ENCODE assay signal across 10 mouse cellular contexts in the genomic region with DNA sequence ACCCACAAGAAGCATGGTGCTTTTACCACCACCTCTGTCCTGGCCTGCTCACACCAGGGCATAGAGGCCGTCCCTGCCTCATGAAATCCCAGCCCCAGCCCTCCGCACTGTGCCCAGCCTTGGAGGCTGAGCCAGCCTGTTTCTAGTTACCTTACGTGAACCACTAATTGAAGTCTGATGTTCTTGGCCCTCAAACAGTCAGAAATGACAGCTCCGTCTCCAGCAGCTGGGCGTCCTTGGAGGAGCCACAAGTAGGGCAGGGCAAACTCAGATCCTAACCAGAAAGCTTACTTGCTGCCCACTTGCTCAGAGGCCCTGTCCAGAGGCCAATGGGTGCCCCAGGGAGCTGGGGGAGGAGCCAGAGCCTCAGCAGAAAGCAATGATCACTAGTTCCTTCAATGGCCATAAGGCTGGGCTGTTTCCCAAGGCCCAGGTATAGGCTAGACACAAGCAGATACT. TPM values are rescaled to one million over a fixed set of nuclear protein-coding genes. Genes with fewer than 3 reads are reported as not detected.
A peak's percentile ranks its signal among the peaks of the same experiment; 100 is the strongest.
DNase-seq lines count a peak whose midpoint lies in the region; ATAC-seq lines count a peak whose summit lies in the region.
"Had no signal": no experiment of that assay in that cellular context is flagged by ENCODE, and none has a peak within 500 bp of the region (broad histone marks: within the 10 kb centered on the region; RNA-seq: fewer than 3 reads in every experiment).

No protein-coding gene starts in this region.

- peak; percentile 27 for DNase-seq in heart, adult 8-10 months (ENCODE audit: low spot score)
- no peak for DNase-seq in heart, embryonic 10.5 days (ENCODE audit: low spot score)
- DNase-seq in Muller cell, postnatal 12 days (ENCODE audit: inconsistent ontology term): peak; percentile 38
- peak; percentile 84 for DNase-seq in embryonic facial prominence, embryonic 11.5 days (ENCODE audit: low spot score)
- no peak for DNase-seq in layer of hippocampus, postnatal 25 days (ENCODE audit: extremely low spot score in 1 of 2, low spot score in 1 of 2)
- DNase-seq: cerebellum, adult 11 months; right cerebral cortex, postnatal 14 days had no signal

- H3K4me3 ChIP-seq in heart, embryonic 10.5 days: no peak overlapping the region
- H3K4me3 ChIP-seq in embryonic facial prominence, embryonic 11.5 days (ENCODE audit: low read depth, low read length): no peak overlapping the region
- H3K4me3 ChIP-seq in limb, embryonic 12.5 days (replicated peaks): no peak overlapping the region
- H3K4me3 ChIP-seq in forebrain, embryonic 13.5 days: no peak overlapping the region
- H3K4me3 ChIP-seq in liver, embryonic 12.5 days: no peak overlapping the region

- H3K9me3 ChIP-seq in heart, embryonic 10.5 days: no peaks in the 10 kb centered on the region
- no peaks in the 10 kb centered on the region for H3K9me3 ChIP-seq in embryonic facial prominence, embryonic 11.5 days (replicated peaks; ENCODE audit: control insufficient read depth, low read length)
- H3K9me3 ChIP-seq in limb, embryonic 12.5 days: no peaks in the 10 kb centered on the region
- no peaks in the 10 kb centered on the region for H3K9me3 ChIP-seq in forebrain, embryonic 13.5 days (replicated peaks)
- H3K9me3 ChIP-seq in liver, embryonic 12.5 days (replicated peaks): no peaks in the 10 kb centered on the region

- no peak overlapping the region for H3K9ac ChIP-seq in embryonic facial prominence, embryonic 11.5 days (replicated peaks; ENCODE audit: low read length)
- H3K9ac ChIP-seq in limb, embryonic 12.5 days (replicated peaks): no peak overlapping the region
- no peak overlapping the region for H3K9ac ChIP-seq in forebrain, embryonic 13.5 days
- H3K9ac ChIP-seq in liver, embryonic 12.5 days: no peak overlapping the region

- ATAC-seq in embryonic facial prominence, embryonic 11.5 days (replicated peaks; ENCODE audit: insufficient number of reproducible peaks, low FRiP score, low TSS enrichment, low read depth): peak; percentile 63; the same call in 1 of the 2 replicates
- 0 out of 2 replicates have a peak, but pooled peaks have one; percentile 59 for ATAC-seq in limb, embryonic 12.5 days (ENCODE audit: insufficient number of reproducible peaks, insufficient read depth, low FRiP score, low TSS enrichment, low read depth)
- no peak for ATAC-seq in forebrain, embryonic 13.5 days
- ATAC-seq in liver, embryonic 12.5 days: no peak

- WGBS in heart, embryonic 10.5 days: 81% methylated on average over 5 of the region's 5 CpGs
- WGBS in embryonic facial prominence, embryonic 11.5 days: 50% methylated on average over 5 of the region's 5 CpGs
- WGBS in limb, embryonic 12.5 days: 28% methylated on average over 5 of the region's 5 CpGs
- WGBS in forebrain, embryonic 13.5 days: 91% methylated on average over 5 of the region's 5 CpGs
- whole genome bisulfite sequencing in liver, embryonic 12.5 days (ENCODE audit: insufficient replicate concordance): 89% methylated on average over 5 of the region's 5 CpGs

- no peaks in the 10 kb centered on the region for H3K4me1 ChIP-seq in heart, embryonic 10.5 days
- H3K4me1 ChIP-seq in embryonic facial prominence, embryonic 11.5 days (ENCODE audit: control insufficient read depth, insufficient read depth, low read length): no peaks in the 10 kb centered on the region; the same call in 1 of the 2 replicates
- H3K4me1 ChIP-seq in limb, embryonic 12.5 days (replicated peaks): peaks cover 13% of the 10 kb centered on the region
- H3K4me1 ChIP-seq in forebrain, embryonic 13.5 days: no peaks in the 10 kb centered on the region
- H3K4me1 ChIP-seq in liver, embryonic 12.5 days: peaks cover 13% of the 10 kb centered on the region

- H3K27me3 ChIP-seq in heart, embryonic 10.5 days (ENCODE audit: insufficient read depth, poor library complexity, severe bottlenecking): no peaks in the 10 kb centered on the region
- no peaks in the 10 kb centered on the region for H3K27me3 ChIP-seq in embryonic facial prominence, embryonic 11.5 days (ENCODE audit: control insufficient read depth, insufficient read depth, low read length)
- H3K27me3 ChIP-seq in limb, embryonic 12.5 days: no peaks in the 10 kb centered on the region
- no peaks in the 10 kb centered on the region for H3K27me3 ChIP-seq in forebrain, embryonic 13.5 days
- no peaks in the 10 kb centered on the region for H3K27me3 ChIP-seq in liver, embryonic 12.5 days (replicated peaks)

- peaks cover 77% of the 10 kb centered on the region for H3K36me3 ChIP-seq in heart, embryonic 10.5 days
- H3K36me3 ChIP-seq in embryonic facial prominence, embryonic 11.5 days (replicated peaks; ENCODE audit: control insufficient read depth, insufficient read depth, low read depth, low read length): peaks cover 9% of the 10 kb centered on the region
- H3K36me3 ChIP-seq in limb, embryonic 12.5 days: peaks cover 89% of the 10 kb centered on the region
- H3K36me3 ChIP-seq in forebrain, embryonic 13.5 days (ENCODE audit: poor library complexity, severe bottlenecking): peaks cover 59% of the 10 kb centered on the region
- H3K36me3 ChIP-seq in liver, embryonic 12.5 days: peaks cover 78% of the 10 kb centered on the region

- no peak overlapping the region for H3K4me2 ChIP-seq in embryonic facial prominence, embryonic 11.5 days (ENCODE audit: low read depth, low read length)
- H3K4me2 ChIP-seq in limb, embryonic 12.5 days: no peak overlapping the region
- H3K4me2 ChIP-seq in forebrain, embryonic 13.5 days: no peak overlapping the region
- no peak overlapping the region for H3K4me2 ChIP-seq in liver, embryonic 12.5 days

- H3K27ac ChIP-seq in heart, embryonic 10.5 days: no peak overlapping the region
- H3K27ac ChIP-seq in embryonic facial prominence, embryonic 11.5 days (replicated peaks; ENCODE audit: low read depth, low read length): no peak overlapping the region
- H3K27ac ChIP-seq in limb, embryonic 12.5 days: no peak overlapping the region
- H3K27ac ChIP-seq in forebrain, embryonic 13.5 days: no peak overlapping the region
- no peak overlapping the region for H3K27ac ChIP-seq in liver, embryonic 12.5 days

RNA-seq across cellular contexts. Expression of a gene that starts 13.6 kb away (rescaled TPM):
- 10 to 100 TPM; 16.5 to 24.9 (median 22.3) TPM for total RNA-seq in heart, adult 8-10 months (2022)
- 17.5 and 29.3 TPM in 2 replicates for polyA plus RNA-seq in heart, embryonic 10.5 days (2016; fragmentation: Nextera tagmentation; extraction: Ambion mirVana)
- polyA plus RNA-seq in embryonic facial prominence, embryonic 11.5 days (2014; fragmentation: Nextera tagmentation; extraction: Ambion mirVana): 36.3 and 37.4 TPM in 2 replicates
- polyA plus RNA-seq in limb, embryonic 12.5 days (2016; fragmentation: Nextera tagmentation; extraction: Ambion mirVana): 55.5 and 58.0 TPM in 2 replicates
- 60.8 and 61.7 TPM in 2 replicates for polyA plus RNA-seq in forebrain, embryonic 13.5 days (2015; fragmentation: Nextera tagmentation; extraction: Ambion mirVana)
- 27.9 and 28.0 TPM in 2 replicates for polyA plus RNA-seq in liver, embryonic 12.5 days (2016; fragmentation: Nextera tagmentation; extraction: Ambion mirVana)
- total RNA-seq in layer of hippocampus, postnatal 25 days (2021): 10 to 100 TPM; 26.1 to 27.7 TPM

Comparison
In these comparisons a context has a peak if more than half of its experiments do, and no peak if none do; other contexts are left out.
1. DNase-seq: peak in heart, adult 8-10 months (single experiment), Muller cell, postnatal 12 days (single experiment) and embryonic facial prominence, embryonic 11.5 days (single experiment); none in heart, embryonic 10.5 days (single experiment) and layer of hippocampus, postnatal 25 days (0 of 2).
2. ATAC-seq: peak in embryonic facial prominence, embryonic 11.5 days (single experiment) and limb, embryonic 12.5 days (single experiment); none in forebrain, embryonic 13.5 days (single experiment) and liver, embryonic 12.5 days (single experiment).